Mouse (Mus musculus) forebrain, postnatal 0 days (tissue): ENCODE results near the gene Lenep. TPM values are rescaled to one million over a fixed set of nuclear protein-coding genes. Genes with fewer than 3 reads are reported as not detected.

Source experiments
- ATAC-seq: fragments of 200-750 bp; cut with Nextera tagmentation; 2 replicates; pipeline ENCODE4 v1.8.0; 2017; ENCODE audit warnings: mild to moderate bottlenecking, moderate library complexity
- DNase-seq: peaks from one replicate; pipeline ENCODE4 v3.0.0-alpha.2; 2015
- H3K27ac ChIP-seq: fragments of 300-500 bp; sonication (generic); 2 replicates; pipeline ENCODE4 v1.5.1; 2014; ENCODE audit warnings: low read depth, mild to moderate bottlenecking, antibody characterized with exemption, low read length, moderate library complexity, mixed read lengths
- H3K27me3 ChIP-seq: fragments of 300-500 bp; sonication (generic); 2 replicates; pipeline ENCODE4 v1.6.1; 2014; ENCODE audit warnings: mild to moderate bottlenecking, low read length, mixed read lengths; ENCODE audit not compliant: insufficient read depth
- H3K36me3 ChIP-seq: fragments of 300-500 bp; sonication (generic); 2 replicates; pipeline ENCODE4 v1.6.1; 2014; ENCODE audit warnings: mild to moderate bottlenecking, moderate library complexity; ENCODE audit not compliant: insufficient read depth
- H3K4me1 ChIP-seq: fragments of 300-500 bp; sonication (generic); 2 replicates; pipeline ENCODE4 v1.6.1; 2014; ENCODE audit warnings: antibody characterized with exemption; ENCODE audit not compliant: insufficient read depth
- H3K4me2 ChIP-seq: fragments of 300-500 bp; sonication (generic); 2 replicates; pipeline ENCODE4 v1.6.1; 2014; ENCODE audit warnings: low read depth, mild to moderate bottlenecking, moderate library complexity
- H3K4me3 ChIP-seq: fragments of 300-500 bp; sonication (generic); 2 replicates; pipeline ENCODE4 v1.5.1; 2014; ENCODE audit warnings: low read depth, low read length, mixed read lengths
- H3K9ac ChIP-seq: fragments of 300-500 bp; sonication (generic); 2 replicates; pipeline ENCODE4 v1.6.1; 2014; ENCODE audit warnings: mild to moderate bottlenecking
- H3K9me3 ChIP-seq: fragments of 300-500 bp; sonication (generic); 2 replicates; pipeline ENCODE4 v1.6.1; 2016; ENCODE audit warnings: low read length
- CTCF ChIP-seq: sonication (generic); IDR thresholded peaks from 2 replicates; pipeline ENCODE4 v1.5.1; 2016; ENCODE audit warnings: antibody characterized with exemption, control low read depth, low read depth
- WGBS: fragments of 180-500 bp; shearing (Covaris S2); extraction: QIAGEN DNeasy Blood & Tissue Kit; methylation state at CpG from one replicate; pipeline ENCODE4 v1.1.7; 2014; 5-methylcytosine and 5-hydroxymethylcytosine counted together
- polyA plus RNA-seq: library from polyadenylated mRNA; unstranded; fragments of >200 nt; fragmentation: Nextera tagmentation; extraction: Ambion mirVana; gene quantifications from 2 replicates; pipeline ENCODE4 v1.2.1, GENCODE M21; 2015
- total RNA-seq: library from RNA; depleted of rRNA; stranded (reverse); fragments of >200 nt; gene quantifications from 2 replicates; pipeline ENCODE4 v1.2.3, GENCODE M21; 2014; rRNA removed

The Lenep gene
- total and polyA plus RNA-seq, 2 experiments from 2014 or later: 4.2 TPM; not detected in 1

DNA sequence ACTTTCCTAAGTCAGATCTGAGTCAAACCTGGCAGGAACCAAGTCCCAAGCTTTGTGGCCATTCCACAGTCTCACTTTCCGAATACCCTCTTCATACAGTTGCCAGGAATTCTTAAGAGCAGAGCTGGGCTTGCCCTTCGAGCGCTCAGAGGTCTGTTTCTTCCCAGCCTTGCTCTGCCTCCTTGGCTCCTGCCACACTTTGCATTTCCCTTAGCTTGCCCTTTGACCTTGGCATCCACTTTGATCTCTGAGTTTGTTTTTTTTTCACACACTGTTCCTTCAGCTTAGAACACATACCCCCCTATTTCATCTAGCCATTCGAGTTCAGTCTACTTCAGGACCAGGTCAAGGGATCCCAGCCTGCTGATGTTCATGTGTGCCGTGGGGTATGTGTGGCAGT is 51.3 kb downstream of the Lenep start:
- 72% methylated on average over 5 of the region's 5 CpGs for WGBS
- no peak for ATAC-seq

More for the DNA sequence above, 51.3 kb downstream of the Lenep start:
- Histone ChIP-seq H3K27me3 (no peaks in the 10 kb centered on the region), H3K4me3 (no peak overlapping the region), H3K4me2 (no peak overlapping the region), H3K4me1 (0 out of 2 replicates have a peak, but pooled peaks cover 6% of the 10 kb centered on the region), H3K9ac (no peak overlapping the region), H3K27ac (no peak overlapping the region), H3K36me3 (no peaks in the 10 kb centered on the region), H3K9me3 (no peaks in the 10 kb centered on the region)
- TF ChIP-seq CTCF: no peak
- no peak for DNase-seq

Other genes with a start within 250 kb of the Lenep start
- gene Hcn3, start 242.6 kb downstream of the Lenep start, total RNA-seq: 44.9 and 45.5 TPM in 2 replicates
- 22.7 and 30.3 TPM in 2 replicates for gene Hcn3, start 242.6 kb downstream of the Lenep start, polyA plus RNA-seq
- 35.6 and 43.1 TPM in 2 replicates for gene Clk2, start 238.0 kb downstream of the Lenep start, total RNA-seq
- gene Clk2, start 238.0 kb downstream of the Lenep start, polyA plus RNA-seq: 11.2 and 12.8 TPM in 2 replicates
- 44.3 and 63.7 TPM in 2 replicates for gene Scamp3, start 225.3 kb downstream of the Lenep start, total RNA-seq
- gene Scamp3, start 225.3 kb downstream of the Lenep start, polyA plus RNA-seq: 116 and 124 TPM in 2 replicates
- gene Fam189b, start 219.7 kb downstream of the Lenep start, total RNA-seq: 8.9 and 12.7 TPM in 2 replicates
- 23.8 and 31.8 TPM in 2 replicates for gene Fam189b, start 219.7 kb downstream of the Lenep start, polyA plus RNA-seq
- gene Gba, start 199.9 kb downstream of the Lenep start, total RNA-seq: 46.9 and 51.1 TPM in 2 replicates
- 40.4 and 41.7 TPM in 2 replicates for gene Gba, start 199.9 kb downstream of the Lenep start, polyA plus RNA-seq
- gene Thbs3, start 187.6 kb downstream of the Lenep start, total RNA-seq: 53.6 and 74.1 TPM in 2 replicates
- gene Thbs3, start 187.6 kb downstream of the Lenep start, polyA plus RNA-seq: 31.1 and 42.8 TPM in 2 replicates
- gene Mtx1, start 175.7 kb downstream of the Lenep start, total RNA-seq: 142 and 167 TPM in 2 replicates
- 199 and 212 TPM in 2 replicates for gene Mtx1, start 175.7 kb downstream of the Lenep start, polyA plus RNA-seq
- gene Muc1, start 173.7 kb downstream of the Lenep start, total RNA-seq: 1.3 and 1.6 TPM in 2 replicates
- gene Muc1, start 173.7 kb downstream of the Lenep start, polyA plus RNA-seq: 0.27 and 0.35 TPM in 2 replicates
- gene Krtcap2, start 156.8 kb downstream of the Lenep start, total RNA-seq: 67.0 and 68.1 TPM in 2 replicates
- gene Krtcap2, start 156.8 kb downstream of the Lenep start, polyA plus RNA-seq: 221 and 244 TPM in 2 replicates
- 83.0 and 98.3 TPM in 2 replicates for gene Trim46, start 156.5 kb downstream of the Lenep start, total RNA-seq
- 56.0 and 63.5 TPM in 2 replicates for gene Trim46, start 156.5 kb downstream of the Lenep start, polyA plus RNA-seq
- gene Dpm3, start 143.4 kb downstream of the Lenep start, total RNA-seq: 66.7 and 160 TPM in 2 replicates
- 74.9 and 96.8 TPM in 2 replicates for gene Dpm3, start 143.4 kb downstream of the Lenep start, polyA plus RNA-seq
- gene Slc50a1, start 132.2 kb downstream of the Lenep start, total RNA-seq: 22.1 and 26.7 TPM in 2 replicates
- gene Slc50a1, start 132.2 kb downstream of the Lenep start, polyA plus RNA-seq: 34.8 and 36.8 TPM in 2 replicates
- 5.5 and 8.4 TPM in 2 replicates for gene Efna1, start 121.7 kb downstream of the Lenep start, total RNA-seq
- 10.8 and 11.1 TPM in 2 replicates for gene Efna1, start 121.7 kb downstream of the Lenep start, polyA plus RNA-seq
- gene Efna3, start 79.8 kb downstream of the Lenep start, total RNA-seq: 76.7 and 80.7 TPM in 2 replicates
- gene Efna3, start 79.8 kb downstream of the Lenep start, polyA plus RNA-seq: 68.9 and 73.8 TPM in 2 replicates
- 8.4 and 11.1 TPM in 2 replicates for gene Efna4, start 64.8 kb downstream of the Lenep start, total RNA-seq
- gene Efna4, start 64.8 kb downstream of the Lenep start, polyA plus RNA-seq: 7.8 and 8.1 TPM in 2 replicates
- gene Adam15, start 52.8 kb downstream of the Lenep start, total RNA-seq: 47.9 and 53.3 TPM in 2 replicates
- gene Adam15, start 52.8 kb downstream of the Lenep start, polyA plus RNA-seq: 50.1 and 56.4 TPM in 2 replicates
- 0.19 and 0.46 TPM in 2 replicates for gene Dcst2, start 40.8 kb downstream of the Lenep start, total RNA-seq
- gene Dcst2, start 40.8 kb downstream of the Lenep start, polyA plus RNA-seq: 0.43 and 0.56 TPM in 2 replicates
- 0.15 TPM in 1 of 2 replicates, not detected in the other for gene Dcst1, start 37.5 kb downstream of the Lenep start, total RNA-seq
- gene Dcst1, start 37.5 kb downstream of the Lenep start, polyA plus RNA-seq: 0.89 and 1.3 TPM in 2 replicates
- 2.1 and 4.9 TPM in 2 replicates for gene Zbtb7b, start 8.0 kb downstream of the Lenep start, total RNA-seq
- gene Zbtb7b, start 8.0 kb downstream of the Lenep start, polyA plus RNA-seq: 0.33 and 0.75 TPM in 2 replicates
- gene Flad1, start 9.1 kb upstream of the Lenep start, total RNA-seq: 25.6 and 34.9 TPM in 2 replicates
- 30.9 and 31.5 TPM in 2 replicates for gene Flad1, start 9.1 kb upstream of the Lenep start, polyA plus RNA-seq
- gene Cks1b, start 15.6 kb upstream of the Lenep start, total RNA-seq: 24.5 and 27.3 TPM in 2 replicates
- 93.9 and 109 TPM in 2 replicates for gene Cks1b, start 15.6 kb upstream of the Lenep start, polyA plus RNA-seq
- gene Shc1, start 15.7 kb upstream of the Lenep start, total RNA-seq: 15.8 and 19.8 TPM in 2 replicates
- gene Shc1, start 15.7 kb upstream of the Lenep start, polyA plus RNA-seq: 11.3 and 11.8 TPM in 2 replicates
- 62.5 and 72.1 TPM in 2 replicates for gene Pygo2, start 27.4 kb upstream of the Lenep start, total RNA-seq
- 42.5 and 43.5 TPM in 2 replicates for gene Pygo2, start 27.4 kb upstream of the Lenep start, polyA plus RNA-seq
- 16.9 and 21.6 TPM in 2 replicates for gene Pbxip1, start 33.9 kb upstream of the Lenep start, total RNA-seq
- gene Pbxip1, start 33.9 kb upstream of the Lenep start, polyA plus RNA-seq: 16.9 and 27.8 TPM in 2 replicates
- 80.1 and 108 TPM in 2 replicates for gene Pmvk, start 51.7 kb upstream of the Lenep start, total RNA-seq
- gene Pmvk, start 51.7 kb upstream of the Lenep start, polyA plus RNA-seq: 84.3 and 96.8 TPM in 2 replicates
- gene Kcnn3, start 117.4 kb upstream of the Lenep start, total RNA-seq: 11.5 and 13.6 TPM in 2 replicates
- gene Kcnn3, start 117.4 kb upstream of the Lenep start, polyA plus RNA-seq: 3.0 and 5.1 TPM in 2 replicates